Mouse (Mus musculus) neural tube, embryonic 15.5 days (tissue): Measurements from ENCODE around the gene Snx33. TPM values are rescaled to one million over a fixed set of nuclear protein-coding genes. Genes with fewer than 3 reads are reported as not detected.
"Not testable (repeated sequence)": the region's sequence is repeated elsewhere in the genome, so short reads cannot be mapped to it uniquely, and the experiment has no call there.

ENCODE experiments used
- ATAC-seq: fragments of 200-750 bp; cut with Nextera tagmentation; 2 replicates; pipeline ENCODE4 v1.8.0; 2017; ENCODE audit warnings: mild to moderate bottlenecking, moderate TSS enrichment, moderate library complexity; ENCODE audit not compliant: low FRiP score
- H3K27ac ChIP-seq: fragments of 300-500 bp; sonication (generic); replicated peaks from 2 replicates; pipeline ENCODE4 v1.5.1; 2015; ENCODE audit warnings: mild to moderate bottlenecking, inconsistent platforms
- H3K27me3 ChIP-seq: fragments of 300-500 bp; sonication (generic); replicated peaks from 2 replicates; pipeline ENCODE4 v1.6.1; 2015; ENCODE audit warnings: inconsistent platforms
- H3K36me3 ChIP-seq: fragments of 300-500 bp; sonication (generic); 2 replicates; pipeline ENCODE4 v1.6.1; 2015; ENCODE audit warnings: inconsistent platforms
- H3K4me1 ChIP-seq: fragments of 300-500 bp; sonication (generic); 2 replicates; pipeline ENCODE4 v1.6.1; 2015; ENCODE audit warnings: inconsistent platforms
- H3K4me2 ChIP-seq: fragments of 300-500 bp; sonication (generic); 2 replicates; pipeline ENCODE4 v1.6.1; 2015; ENCODE audit warnings: inconsistent platforms, mild to moderate bottlenecking, moderate library complexity
- H3K4me3 ChIP-seq: fragments of 300-500 bp; sonication (generic); replicated peaks from 2 replicates; pipeline ENCODE4 v1.5.1; 2015; ENCODE audit warnings: mild to moderate bottlenecking, inconsistent platforms
- H3K9ac ChIP-seq: fragments of 300-500 bp; sonication (generic); replicated peaks from 2 replicates; pipeline ENCODE4 v1.6.1; 2015; ENCODE audit warnings: mild to moderate bottlenecking, inconsistent platforms
- H3K9me3 ChIP-seq: fragments of 300-500 bp; sonication (generic); replicated peaks from 2 replicates; pipeline ENCODE4 v1.6.1; 2016; ENCODE audit warnings: inconsistent platforms
- WGBS: fragments of 180-500 bp; shearing (Covaris S2); methylation state at CpG from one replicate; pipeline ENCODE4 v1.1.7; 2015; ENCODE audit warnings: mixed read lengths; 5-methylcytosine and 5-hydroxymethylcytosine counted together
- polyA plus RNA-seq: library from polyadenylated mRNA; unstranded; fragments of >200 nt; fragmentation: Nextera tagmentation; extraction: Ambion mirVana; gene quantifications from 2 replicates; pipeline ENCODE4 v1.2.1, GENCODE M21; 2015

Snx33 gene
- polyA plus RNA-seq, 1 experiment from 2014 or later, result 2.2 TPM

GRCm38 (mm10) chr9:56947481-56947880 lies 19.3 kb upstream of the Snx33 start:
- not testable (repeated sequence) for H3K27ac ChIP-seq, H3K36me3 ChIP-seq, H3K4me3 ChIP-seq, ATAC-seq, H3K4me2 ChIP-seq, H3K9me3 ChIP-seq, H3K27me3 ChIP-seq, H3K9ac ChIP-seq
- 29% methylated on average over 3 of the region's 3 CpGs for WGBS
- peaks cover 16% of the 10 kb centered on the region for H3K4me1 ChIP-seq

GRCm38 (mm10) chr9:56938374-56938773 lies 10.2 kb upstream of the Snx33 start:
- Histone ChIP-seq H3K36me3 (no peaks in the 10 kb centered on the region), H3K4me1 (peaks cover 27% of the 10 kb centered on the region), H3K4me3 (peak overlapping the region; percentile 94), H3K9me3 (no peaks in the 10 kb centered on the region), H3K27me3 (no peaks in the 10 kb centered on the region), H3K4me2 (peak overlapping the region; percentile 85), H3K9ac (peak overlapping the region; percentile 78), H3K27ac (peak overlapping the region; percentile 96; the same call in 1 of the 2 replicates)
- whole genome bisulfite sequencing, result 3% methylated on average over 7 of the region's 7 CpGs
- no peak for ATAC-seq

GRCm38 (mm10) chr9:56937223-56938160 lies 9.3 kb upstream of the Snx33 start, which contains the start of gene Imp3:
Gene Imp3, plus strand, starts transcription at chr9:56937475.
- Histone ChIP-seq H3K4me1 (peaks cover 27% of the 10 kb centered on the region), H3K27me3 (no peaks in the 10 kb centered on the region), H3K4me2 (peak within 1 kb of the TSS; percentile 85), H3K9me3 (no peaks in the 10 kb centered on the region), H3K27ac (peak within 1 kb of the TSS; percentile 96), H3K4me3 (peak within 1 kb of the TSS; percentile 94), H3K36me3 (no peaks in the 10 kb centered on the region), H3K9ac (peak within 1 kb of the TSS; percentile 78)
- ATAC-seq, result peak; percentile 97
- under 1% methylated on average over 73 of the region's 73 CpGs for WGBS

- no peak for ATAC-seq
- no peaks in the 10 kb centered on the region for H3K36me3 ChIP-seq
- peak overlapping the region; percentile 63 for H3K27ac ChIP-seq
- WGBS, result 22% methylated on average over 6 of the region's 6 CpGs
- H3K4me3 ChIP-seq, result peak overlapping the region; percentile 94
- no peaks in the 10 kb centered on the region for H3K27me3 ChIP-seq
- peaks cover 27% of the 10 kb centered on the region for H3K4me1 ChIP-seq
- peak overlapping the region; percentile 85 for H3K4me2 ChIP-seq
- no peaks in the 10 kb centered on the region for H3K9me3 ChIP-seq
- H3K9ac ChIP-seq, result peak overlapping the region; percentile 29; the same call in 1 of the 2 replicates
Observed at GRCm38 (mm10) chr9:56936861-56937222, 8.7 kb upstream of the Snx33 start.

- ATAC-seq, result no peak
- H3K4me1 ChIP-seq, result peaks cover 30% of the 10 kb centered on the region
- no peaks in the 10 kb centered on the region for H3K36me3 ChIP-seq
- no peak overlapping the region for H3K9ac ChIP-seq
- peaks cover 7% of the 10 kb centered on the region; the same call in 1 of the 2 replicates for H3K27me3 ChIP-seq
- no peak overlapping the region for H3K4me3 ChIP-seq
- H3K9me3 ChIP-seq, result no peaks in the 10 kb centered on the region
- H3K4me2 ChIP-seq, result no peak overlapping the region
- H3K27ac ChIP-seq, result no peak overlapping the region
- WGBS, result 82% methylated on average over 1 of the region's 1 CpGs
Observed at GRCm38 (mm10) chr9:56930556-56930955, 2.4 kb upstream of the Snx33 start.

- Histone ChIP-seq H3K4me3 (no peak overlapping the region), H3K4me1 (peaks cover 41% of the 10 kb centered on the region), H3K9me3 (no peaks in the 10 kb centered on the region), H3K27ac (no peak overlapping the region), H3K4me2 (no peak overlapping the region), H3K27me3 (peaks cover 7% of the 10 kb centered on the region; the same call in 1 of the 2 replicates), H3K9ac (no peak overlapping the region), H3K36me3 (no peaks in the 10 kb centered on the region)
- no peak for ATAC-seq
- WGBS, result 68% methylated on average over 4 of the region's 4 CpGs
Observed at GRCm38 (mm10) chr9:56929496-56929895, 1.3 kb upstream of the Snx33 start.

- no peaks in the 10 kb centered on the region for H3K36me3 ChIP-seq
- H3K27me3 ChIP-seq, result peaks cover 7% of the 10 kb centered on the region; the same call in 1 of the 2 replicates
- H3K4me3 ChIP-seq, result peak overlapping the region; percentile 62
- peak overlapping the region; percentile 98 for H3K4me2 ChIP-seq
- ATAC-seq, result peak; percentile 49; the same call in 1 of the 2 replicates
- H3K9ac ChIP-seq, result peak overlapping the region; percentile 55
- H3K9me3 ChIP-seq, result no peaks in the 10 kb centered on the region
- WGBS, result under 1% methylated on average over 35 of the region's 35 CpGs
- peak overlapping the region; percentile 87 for H3K27ac ChIP-seq
- peaks cover 49% of the 10 kb centered on the region for H3K4me1 ChIP-seq
Observed at GRCm38 (mm10) chr9:56927191-56928012, 769 bp downstream of the Snx33 start.

- peaks cover 7% of the 10 kb centered on the region; the same call in 1 of the 2 replicates for H3K27me3 ChIP-seq
- H3K9ac ChIP-seq, result 0 out of 2 replicates have a peak overlapping the region, but pooled peaks have one; percentile 55
- H3K27ac ChIP-seq, result no peak overlapping the region
- H3K36me3 ChIP-seq, result no peaks in the 10 kb centered on the region
- 85% methylated on average over 10 of the region's 10 CpGs for WGBS
- H3K9me3 ChIP-seq, result no peaks in the 10 kb centered on the region
- H3K4me3 ChIP-seq, result peak overlapping the region; percentile 62; the same call in 1 of the 2 replicates
- peak overlapping the region; percentile 98 for H3K4me2 ChIP-seq
- no peak for ATAC-seq
- H3K4me1 ChIP-seq, result peaks cover 49% of the 10 kb centered on the region
Observed at GRCm38 (mm10) chr9:56926387-56926786, 1.8 kb downstream of the Snx33 start.

GRCm38 (mm10) chr9:56926025-56926360 lies 2.2 kb downstream of the Snx33 start:
- Histone ChIP-seq H3K9me3 (no peaks in the 10 kb centered on the region), H3K27me3 (peaks cover 7% of the 10 kb centered on the region; the same call in 1 of the 2 replicates), H3K36me3 (no peaks in the 10 kb centered on the region), H3K27ac (no peak overlapping the region), H3K9ac (no peak overlapping the region), H3K4me1 (peaks cover 49% of the 10 kb centered on the region), H3K4me3 (no peak overlapping the region), H3K4me2 (peak overlapping the region; percentile 98; the same call in 1 of the 2 replicates)
- no peak for ATAC-seq
- WGBS, result 98% methylated on average over 10 of the region's 10 CpGs

GRCm38 (mm10) chr9:56925291-56926024 lies 2.7 kb downstream of the Snx33 start:
- no peaks in the 10 kb centered on the region for H3K36me3 ChIP-seq
- peaks cover 7% of the 10 kb centered on the region; the same call in 1 of the 2 replicates for H3K27me3 ChIP-seq
- no peak overlapping the region for H3K9ac ChIP-seq
- WGBS, result 84% methylated on average over 26 of the region's 26 CpGs
- no peak for ATAC-seq
- H3K9me3 ChIP-seq, result no peaks in the 10 kb centered on the region
- peak overlapping the region; percentile 98 for H3K4me2 ChIP-seq
- peaks cover 49% of the 10 kb centered on the region for H3K4me1 ChIP-seq
- H3K4me3 ChIP-seq, result peak overlapping the region; percentile 17; the same call in 1 of the 2 replicates
- no peak overlapping the region for H3K27ac ChIP-seq

- H3K4me2 ChIP-seq, result peak overlapping the region; percentile 98
- peaks cover 7% of the 10 kb centered on the region; the same call in 1 of the 2 replicates for H3K27me3 ChIP-seq
- H3K9me3 ChIP-seq, result no peaks in the 10 kb centered on the region
- peaks cover 49% of the 10 kb centered on the region for H3K4me1 ChIP-seq
- H3K4me3 ChIP-seq, result peak overlapping the region; percentile 17; the same call in 1 of the 2 replicates
- no peak overlapping the region for H3K9ac ChIP-seq
- WGBS, result 18% methylated on average over 7 of the region's 7 CpGs
- H3K36me3 ChIP-seq, result no peaks in the 10 kb centered on the region
- no peak overlapping the region for H3K27ac ChIP-seq
- ATAC-seq, result peak; percentile 33; the same call in 1 of the 2 replicates
Observed at GRCm38 (mm10) chr9:56924651-56925027, 3.5 kb downstream of the Snx33 start.
